Mouse (Mus musculus) spleen, adult 18-20 months (tissue): Measurements from ENCODE around the gene Crhr2.

Source experiments
- DNase-seq, 2 experiments: peaks; one replicate each; pipeline ENCODE4 v3.0.0; 2022; ENCODE audit warnings: mixed read lengths in 2 of 2

Crhr2 gene

GRCm38 (mm10) chr6:55043206-55043605, 89.6 kb downstream of the Crhr2 start:
- DNase-seq = no peak
